Mouse (Mus musculus) urinary bladder, postnatal 10 days (tissue): ENCODE data around the gene Prx.
"Not testable (repeated sequence)": the region's sequence is repeated elsewhere in the genome, so short reads cannot be mapped to it uniquely, and the experiment has no call there.

Experiments used
- DNase-seq: peaks from one replicate; pipeline ENCODE4 v3.0.0; 2022; ENCODE audit warnings: low spot score

Gene Prx

GRCm38 (mm10) chr7:27483860-27484259 lies 15.3 kb upstream of the Prx start:
- no peak for DNase-seq

- DNase-seq = no peak
Observed at GRCm38 (mm10) chr7:27486102-27486769, 12.9 kb upstream of the Prx start.

GRCm38 (mm10) chr7:27486770-27487697 lies 12.1 kb upstream of the Prx start, which contains the start of gene Sertad1:
Sertad1 (plus strand) TSS chr7:27486910.
- peak; percentile 98 for DNase-seq

- no peak for DNase-seq
Observed at GRCm38 (mm10) chr7:27487740-27488268, 11.3 kb upstream of the Prx start.

- DNase-seq = no peak
Observed at GRCm38 (mm10) chr7:27489270-27489869, 9.8 kb upstream of the Prx start.

GRCm38 (mm10) chr7:27490227-27490542 lies 8.9 kb upstream of the Prx start:
- no peak for DNase-seq

- peak; percentile 77 for DNase-seq
Observed at GRCm38 (mm10) chr7:27490543-27491329, 8.4 kb upstream of the Prx start.

GRCm38 (mm10) chr7:27491856-27492255 lies 7.3 kb upstream of the Prx start:
- no peak for DNase-seq

GRCm38 (mm10) chr7:27493022-27493421 lies 6.1 kb upstream of the Prx start:
- no peak for DNase-seq

- DNase-seq = no peak
Observed at GRCm38 (mm10) chr7:27493450-27493849, 5.7 kb upstream of the Prx start.

GRCm38 (mm10) chr7:27494659-27495367 lies 4.3 kb upstream of the Prx start:
- not testable (repeated sequence) for DNase-seq

- no peak for DNase-seq
Observed at GRCm38 (mm10) chr7:27501620-27502019, 2.5 kb downstream of the Prx start.

GRCm38 (mm10) chr7:27506765-27507370 lies 7.7 kb downstream of the Prx start:
- no peak for DNase-seq

- peak; percentile 97 for DNase-seq
Observed at GRCm38 (mm10) chr7:27507711-27508647, 8.9 kb downstream of the Prx start.

GRCm38 (mm10) chr7:27508648-27509005 lies 9.5 kb downstream of the Prx start:
- DNase-seq = no peak

GRCm38 (mm10) chr7:27510809-27511208 lies 11.7 kb downstream of the Prx start:
- DNase-seq = no peak

GRCm38 (mm10) chr7:27514961-27515360 lies 15.8 kb downstream of the Prx start:
- DNase-seq = no peak

GRCm38 (mm10) chr7:27518314-27518713 lies 19.2 kb downstream of the Prx start:
- no peak for DNase-seq

GRCm38 (mm10) chr7:27520104-27520503 lies 21.0 kb downstream of the Prx start:
- DNase-seq = no peak

GRCm38 (mm10) chr7:27520599-27520998 lies 21.5 kb downstream of the Prx start:
- DNase-seq = no peak
